37 mouse cellular contexts compared by ENCODE assay signal in the genomic region with DNA sequence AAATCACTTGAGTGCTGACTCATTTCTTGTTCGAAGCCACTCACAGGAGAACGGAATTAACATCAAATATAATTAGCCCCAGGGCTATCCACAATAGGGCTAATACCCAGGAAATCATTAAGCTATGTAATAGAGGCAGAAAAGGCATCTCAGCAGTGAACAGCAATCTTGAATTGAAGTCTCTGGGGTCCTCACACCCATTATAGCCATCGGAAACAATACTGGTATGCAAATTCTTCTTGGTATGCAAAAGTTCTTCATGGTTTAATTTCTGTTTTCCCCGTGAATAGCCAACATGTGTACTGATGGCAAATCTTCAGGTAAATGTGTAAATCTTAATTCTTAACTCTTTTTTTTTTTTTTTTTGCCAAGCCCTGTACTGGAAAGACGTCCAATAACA. TPM values are rescaled to one million over a fixed set of nuclear protein-coding genes. Genes with fewer than 3 reads are reported as not detected.
"Had no signal": no experiment of that assay in that cellular context is flagged by ENCODE, and none has a peak within 500 bp of the region (broad histone marks: within the 10 kb centered on the region; RNA-seq: fewer than 3 reads in every experiment).

No protein-coding gene starts in this region.

- H3K9ac ChIP-seq: limb, embryonic 12.5 days; limb, embryonic 13.5 days; limb, embryonic 15.5 days; liver, embryonic 12.5 days; liver, embryonic 13.5 days; liver, embryonic 14.5 days; liver, embryonic 15.5 days; liver, postnatal 0 days; lung, embryonic 14.5 days; lung, embryonic 15.5 days; midbrain, embryonic 12.5 days; midbrain, embryonic 13.5 days; midbrain, embryonic 15.5 days; neural tube, embryonic 12.5 days had no signal

- H3K9me3 ChIP-seq: limb, embryonic 15.5 days; liver, embryonic 12.5 days; liver, embryonic 13.5 days; liver, embryonic 15.5 days; lung, embryonic 15.5 days; megakaryocyte, embryonic 14.5 days; midbrain, embryonic 12.5 days; midbrain, embryonic 13.5 days; midbrain, embryonic 15.5 days had no signal

- H3K4me1 ChIP-seq: midbrain, embryonic 12.5 days; neural tube, embryonic 12.5 days had no signal

- H3K36me3 ChIP-seq: limb, embryonic 10.5 days; limb, embryonic 12.5 days; limb, embryonic 13.5 days; limb, embryonic 15.5 days; liver, embryonic 12.5 days; liver, embryonic 13.5 days; liver, embryonic 15.5 days; lung, embryonic 15.5 days; midbrain, embryonic 12.5 days; midbrain, embryonic 13.5 days; midbrain, embryonic 15.5 days; neural tube, embryonic 12.5 days had no signal

- H3K27me3 ChIP-seq: limb, embryonic 12.5 days; limb, embryonic 13.5 days; limb, embryonic 15.5 days; liver, embryonic 12.5 days; liver, embryonic 13.5 days; liver, embryonic 15.5 days; lung, embryonic 15.5 days; midbrain, embryonic 12.5 days; midbrain, embryonic 13.5 days; midbrain, embryonic 15.5 days had no signal

- H3K4me3 ChIP-seq: left cerebral cortex, adult 2 months; limb, embryonic 10.5 days; limb, embryonic 12.5 days; limb, embryonic 13.5 days; limb, embryonic 15.5 days; liver, embryonic 12.5 days; liver, embryonic 13.5 days; liver, embryonic 15.5 days; lung, embryonic 15.5 days; megakaryocyte, embryonic 14.5 days; midbrain, embryonic 12.5 days; midbrain, embryonic 13.5 days; midbrain, embryonic 15.5 days; myocyte; neural tube, embryonic 12.5 days had no signal

- H3K4me2 ChIP-seq: limb, embryonic 12.5 days; limb, embryonic 13.5 days; limb, embryonic 15.5 days; liver, embryonic 11.5 days; liver, embryonic 12.5 days; liver, embryonic 13.5 days; liver, embryonic 15.5 days; lung, embryonic 14.5 days; lung, embryonic 15.5 days; midbrain, embryonic 12.5 days; midbrain, embryonic 13.5 days; midbrain, embryonic 15.5 days; neural tube, embryonic 12.5 days had no signal

- ATAC-seq: liver, embryonic 12.5 days; liver, postnatal 0 days; lung, postnatal 0 days; midbrain, embryonic 13.5 days; midbrain, embryonic 15.5 days; midbrain, embryonic 16.5 days had no signal

- DNase-seq: left cerebral cortex, postnatal 4 days; liver; liver, embryonic 13.5 days; liver, postnatal 0 days; lung, adult 18-20 months; lung, adult 2 months; lung, embryonic 14.5 days; lung, postnatal 10 days; lung, postnatal 14 days; lung, postnatal 36 days; lung, postnatal 4 days; midbrain, embryonic 14.5 days had no signal

- H3K27ac ChIP-seq: left cerebral cortex, adult 2 months; limb, embryonic 10.5 days; limb, embryonic 12.5 days; limb, embryonic 13.5 days; limb, embryonic 15.5 days; liver, embryonic 12.5 days; liver, embryonic 13.5 days; liver, embryonic 14.5 days; liver, embryonic 15.5 days; lung, embryonic 15.5 days; macrophage; midbrain, embryonic 12.5 days; midbrain, embryonic 13.5 days; midbrain, embryonic 15.5 days; neural tube, embryonic 12.5 days had no signal

RNA-seq across cellular contexts. Expression of gene Hsd17b13, which starts 46.7 kb away (rescaled TPM):
- total RNA-seq: left cerebral cortex, postnatal 4 days; megakaryocyte, adult 5-6 weeks; megakaryocyte-erythroid progenitor cell, adult 5-6 weeks; midbrain, postnatal 0 days; monocyte, adult 5-6 weeks had no signal
- polyA plus RNA-seq: limb, embryonic 10.5 days; limb, embryonic 11.5 days; limb, embryonic 12.5 days; limb, embryonic 13.5 days; macrophage; midbrain, embryonic 12.5 days; midbrain, embryonic 13.5 days; midbrain, embryonic 14.5 days; midbrain, embryonic 16.5 days; neural tube, embryonic 11.5 days; neural tube, embryonic 12.5 days had no signal
